Mouse (Mus musculus) gastrocnemius, adult 8-10 months (tissue): Measurements from ENCODE around the gene Crp. TPM values are rescaled to one million over a fixed set of nuclear protein-coding genes. Genes with fewer than 3 reads are reported as not detected.

Experiments
- DNase-seq, 2 experiments: peaks; one replicate each; pipeline ENCODE4 v3.0.0; 2022; ENCODE audit warnings: low spot score in 2 of 2
- total RNA-seq, 4 experiments: library from RNA; stranded (reverse); gene quantifications; 2 replicates each; pipeline ENCODE4 v1.2.4; 2022

Crp gene
- total RNA-seq: under 1 TPM in 2 of 4 experiments, not detected in 2; 0.15 to 0.22 TPM

DNA sequence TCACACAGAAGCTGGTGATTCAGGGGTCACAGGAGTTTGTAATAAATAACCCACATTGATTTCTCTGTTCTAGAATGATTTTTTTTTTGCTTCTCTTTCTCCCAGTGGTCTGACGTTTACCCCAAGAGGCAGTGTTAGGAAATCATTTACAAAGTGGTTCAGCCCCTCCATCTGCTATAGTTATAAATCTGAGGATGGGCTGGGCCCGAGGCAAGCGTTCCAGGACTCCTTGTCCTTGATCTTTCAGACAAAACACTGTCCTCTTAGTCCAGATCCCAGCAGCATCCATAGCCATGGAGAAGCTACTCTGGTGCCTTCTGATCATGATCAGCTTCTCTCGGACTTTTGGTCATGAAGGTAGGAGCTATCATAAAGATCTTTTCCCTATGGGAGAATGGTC lies at the start of gene Crp:
Gene Crp (plus strand): TSS at position 212 of the 400 bp plus-strand sequence.
- no peak for DNase-seq

DNA sequence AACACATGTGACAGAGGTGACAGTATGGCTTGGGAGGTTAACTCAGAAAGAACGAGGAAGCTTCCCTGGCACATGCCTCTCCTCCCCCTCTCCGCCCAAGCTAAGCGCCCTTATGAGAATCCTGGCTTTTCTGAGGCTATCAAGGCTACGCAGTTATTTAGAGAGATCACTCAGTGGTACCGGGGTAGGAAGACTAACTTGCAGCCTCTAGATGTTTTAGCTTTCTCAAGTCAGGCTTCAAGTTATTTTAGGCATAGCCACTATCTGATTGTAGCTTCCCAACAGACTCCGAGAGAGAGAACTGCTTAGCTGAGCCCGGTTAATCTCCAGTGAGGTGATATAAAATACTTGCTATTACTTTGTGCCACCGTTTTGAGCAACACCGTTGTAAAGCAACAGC lies 48.5 kb upstream of the Crp start:
- no peak for DNase-seq

DNA sequence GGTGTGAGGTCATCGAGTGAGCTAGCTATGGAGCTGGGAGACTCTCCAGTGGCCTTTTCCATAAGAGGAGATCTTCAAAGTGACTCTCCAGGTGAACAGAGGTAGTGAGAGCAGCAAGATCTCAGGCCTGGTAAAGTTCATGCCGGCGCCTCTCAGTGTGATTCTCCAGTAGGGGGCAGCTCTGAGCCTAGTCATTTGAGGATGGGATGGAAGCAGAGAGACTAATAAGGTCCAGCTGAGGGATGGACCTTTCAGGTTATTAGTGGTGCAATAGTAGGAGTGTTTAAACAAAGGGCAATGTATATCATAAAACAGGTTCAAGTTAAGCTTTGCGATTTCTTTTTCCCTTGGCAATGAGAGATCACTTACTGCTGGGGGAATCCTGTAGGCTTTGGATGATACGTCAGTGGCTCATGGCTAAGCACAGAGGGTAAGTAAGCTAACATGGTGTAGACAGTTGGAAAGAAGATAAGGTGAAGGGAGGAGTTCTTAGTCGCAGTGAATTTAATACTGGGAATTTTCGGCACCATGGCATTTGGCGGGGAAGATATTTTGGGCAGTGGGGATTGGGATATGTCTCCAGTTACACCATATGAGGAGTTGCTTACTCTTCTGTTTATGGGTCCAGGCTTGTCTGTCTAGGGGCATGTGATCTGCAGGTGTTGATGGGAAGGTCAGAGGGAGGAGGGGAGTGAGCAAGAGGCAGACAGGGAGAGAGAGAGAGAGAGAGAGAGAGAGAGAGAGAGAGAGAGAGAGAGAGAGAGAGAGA lies 47.2 kb upstream of the Crp start:
- peak; percentile 10 to 54 for DNase-seq

DNA sequence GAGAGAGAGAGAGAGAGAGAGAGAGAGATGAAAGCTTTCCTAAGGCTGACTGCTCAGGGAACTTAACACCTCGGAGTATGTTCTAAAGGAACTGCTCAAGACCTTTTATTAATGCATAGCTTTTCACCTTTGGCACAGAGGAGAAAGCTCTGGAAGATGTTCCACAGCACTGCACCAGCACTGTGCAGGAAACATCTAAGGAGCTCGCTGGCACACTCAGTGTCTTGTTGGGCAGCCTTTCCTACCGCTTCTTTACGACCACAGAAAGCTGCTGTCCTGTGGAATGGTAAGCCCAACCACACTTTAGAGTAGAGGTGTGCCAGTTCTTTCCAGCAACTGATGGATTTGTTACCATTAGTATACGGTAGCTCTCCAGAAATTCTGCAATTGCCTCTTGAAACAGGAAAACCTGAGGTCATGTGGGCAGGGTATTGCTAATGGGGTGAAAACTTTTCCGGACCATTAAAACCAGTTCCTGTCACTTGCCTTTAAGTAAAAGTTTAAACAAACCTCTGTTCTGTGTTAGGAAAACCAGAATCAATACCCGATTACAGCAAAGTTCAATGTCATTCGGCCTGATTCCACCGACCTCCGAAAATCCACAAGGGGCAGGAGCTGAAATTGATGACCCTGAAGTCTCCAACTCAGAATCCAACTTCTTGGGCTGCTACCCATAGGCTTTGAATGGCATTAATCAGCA lies 46.4 kb upstream of the Crp start:
- DNase-seq: no peak

GRCm38 (mm10) chr1:172652040-172652662 lies 45.7 kb upstream of the Crp start:
- DNase-seq: no peak

DNA sequence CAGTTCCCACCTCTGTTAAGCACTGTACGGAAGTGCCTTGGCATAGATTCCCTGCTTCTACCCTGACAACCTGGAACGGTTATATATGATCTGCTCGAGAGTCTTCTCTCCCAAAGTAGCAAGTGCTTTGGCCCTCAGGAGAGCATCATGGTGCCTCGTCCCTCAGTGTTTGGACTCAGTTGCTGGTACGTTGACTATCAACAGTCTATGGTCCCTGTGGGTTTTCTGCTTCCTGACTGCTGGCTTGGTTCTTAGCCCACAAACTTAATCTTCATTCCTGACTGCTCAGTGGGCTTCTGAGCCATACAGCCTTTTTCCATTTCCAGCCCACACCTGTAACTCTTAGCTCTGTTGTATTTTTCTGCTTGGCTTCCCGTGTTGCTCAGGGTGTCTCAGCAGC lies 44.0 kb upstream of the Crp start:
- no peak for DNase-seq

DNA sequence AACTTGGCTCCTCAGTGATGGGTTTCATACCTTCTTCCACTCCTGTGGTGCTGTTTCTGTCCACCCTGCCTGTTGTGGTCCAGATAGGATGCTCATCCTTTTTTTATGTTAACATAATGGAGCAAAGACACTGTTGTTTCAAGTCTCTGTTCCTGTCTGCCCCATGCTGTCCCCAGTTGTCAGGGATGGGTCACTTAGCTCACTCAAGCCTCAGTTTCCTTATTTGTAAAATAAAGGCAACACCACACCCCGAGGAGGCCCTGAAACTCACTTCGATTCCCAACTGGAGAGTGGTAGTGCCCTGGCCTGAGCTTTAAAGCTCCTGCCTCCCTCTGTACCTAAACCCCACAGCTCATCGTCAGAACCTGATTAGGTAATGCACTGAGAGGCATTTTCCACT lies 40.6 kb upstream of the Crp start:
- no peak for DNase-seq

GRCm38 (mm10) chr1:172659688-172660087 lies 38.2 kb upstream of the Crp start:
- no peak for DNase-seq

- no peak for DNase-seq
Measured at GRCm38 (mm10) chr1:172665457-172665856, 32.4 kb upstream of the Crp start.

GRCm38 (mm10) chr1:172667597-172667996 lies 30.3 kb upstream of the Crp start:
- no peak for DNase-seq

- DNase-seq: no peak
Measured at GRCm38 (mm10) chr1:172670716-172671115, 27.1 kb upstream of the Crp start.

DNA sequence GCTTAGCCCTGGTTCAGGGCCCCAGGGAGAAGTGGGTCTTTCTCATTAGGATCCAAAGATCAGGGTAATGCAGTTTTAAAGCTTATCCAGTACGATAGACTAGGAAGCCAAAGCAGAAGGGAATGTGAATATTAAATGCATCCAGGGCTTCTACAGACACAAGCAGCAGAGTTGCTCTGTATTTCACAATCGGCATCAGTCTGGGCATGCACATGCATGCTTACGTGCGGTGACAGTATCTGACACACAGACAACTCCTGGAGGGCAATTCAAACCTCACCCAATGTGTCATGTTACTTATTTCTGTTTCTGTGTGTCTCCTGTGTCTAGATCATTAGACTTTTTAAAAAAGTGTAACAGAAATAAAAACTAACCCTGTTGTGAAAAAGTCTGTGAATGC lies 17.1 kb upstream of the Crp start:
- DNase-seq: no peak

DNA sequence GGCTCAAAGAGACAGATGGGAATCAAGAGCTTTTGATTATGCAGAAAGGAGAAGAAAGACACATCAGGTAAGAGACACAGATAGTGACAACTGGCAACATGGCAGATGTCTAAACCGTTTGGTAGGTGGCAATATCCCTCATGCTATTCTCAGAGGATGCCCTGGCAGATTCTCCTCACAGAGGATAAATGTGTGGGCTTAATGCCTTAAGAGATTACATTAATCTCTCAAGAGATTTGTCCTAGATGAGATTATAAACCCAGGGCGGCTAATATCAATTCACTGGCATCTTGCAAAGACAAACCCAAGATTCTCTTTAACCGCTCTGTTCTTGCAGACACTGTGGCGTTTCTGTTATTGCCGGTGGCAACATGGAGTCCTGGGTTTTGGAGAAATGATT lies 14.3 kb upstream of the Crp start:
- no peak for DNase-seq

GRCm38 (mm10) chr1:172683957-172684356 lies 13.9 kb upstream of the Crp start:
- no peak for DNase-seq

GRCm38 (mm10) chr1:172685178-172685577 lies 12.7 kb upstream of the Crp start:
- no peak for DNase-seq

DNA sequence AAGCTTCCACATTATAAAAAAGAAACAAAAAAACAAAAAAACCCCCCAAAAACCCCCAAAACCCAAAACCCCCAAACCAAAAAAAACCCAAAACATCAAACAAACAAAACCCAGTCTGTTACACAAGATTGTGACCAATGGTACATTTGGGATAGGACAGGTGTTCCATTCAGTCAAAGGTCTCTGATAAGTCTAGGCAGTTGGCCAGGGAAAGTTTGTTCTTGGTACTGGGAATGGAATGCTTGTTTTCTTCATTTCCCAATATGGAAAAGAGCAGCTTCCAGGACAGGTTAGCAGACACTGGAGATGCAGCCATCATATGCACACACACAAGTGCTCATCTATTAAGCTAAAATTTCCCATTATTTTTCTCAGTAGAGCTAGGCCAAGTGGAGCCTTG lies 433 bp upstream of the Crp start:
- no peak for DNase-seq

- no peak for DNase-seq
Measured at GRCm38 (mm10) chr1:172700814-172701213, 3.0 kb downstream of the Crp start.

DNA sequence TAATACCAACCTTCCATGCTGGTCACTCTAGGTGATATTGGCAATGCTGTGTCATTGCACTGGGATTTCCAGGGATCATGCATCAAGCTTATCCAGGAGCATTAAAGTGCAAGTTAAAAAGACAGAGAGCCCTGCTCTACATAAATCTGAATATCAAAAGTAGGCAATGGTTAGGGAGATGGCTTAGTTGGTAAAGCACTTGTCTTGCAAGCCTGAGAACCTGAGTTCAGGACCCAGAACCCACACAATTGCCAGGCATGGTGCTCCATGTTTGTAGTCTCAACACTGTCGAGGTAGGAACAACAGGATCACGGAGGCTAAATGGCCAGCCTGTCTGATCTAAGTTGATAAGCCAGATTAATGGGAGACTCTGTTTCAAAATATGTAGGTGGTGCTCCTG lies 3.5 kb downstream of the Crp start:
- no peak for DNase-seq

- DNase-seq: no peak
Measured at GRCm38 (mm10) chr1:172701901-172702300, 4.0 kb downstream of the Crp start.

DNA sequence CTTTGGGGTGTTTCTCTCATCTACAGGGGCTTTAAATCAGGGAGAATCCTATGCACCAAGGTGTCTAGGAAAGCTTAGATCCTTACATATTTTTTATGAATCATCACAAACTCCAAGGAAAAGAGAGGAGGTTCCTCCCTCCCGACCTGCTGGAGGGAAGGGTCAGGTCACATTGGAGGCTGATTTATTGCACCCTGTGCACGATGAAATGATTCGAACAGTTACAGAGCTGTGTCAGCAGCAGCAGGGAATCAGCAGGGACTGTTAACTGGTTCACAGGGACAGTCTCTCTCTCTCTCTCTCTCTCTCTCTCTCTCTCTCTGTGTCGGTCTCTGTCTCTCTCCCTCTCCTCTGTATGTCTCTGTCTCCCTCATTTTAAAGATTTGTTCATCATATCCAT lies 6.9 kb downstream of the Crp start:
- no peak for DNase-seq

DNA sequence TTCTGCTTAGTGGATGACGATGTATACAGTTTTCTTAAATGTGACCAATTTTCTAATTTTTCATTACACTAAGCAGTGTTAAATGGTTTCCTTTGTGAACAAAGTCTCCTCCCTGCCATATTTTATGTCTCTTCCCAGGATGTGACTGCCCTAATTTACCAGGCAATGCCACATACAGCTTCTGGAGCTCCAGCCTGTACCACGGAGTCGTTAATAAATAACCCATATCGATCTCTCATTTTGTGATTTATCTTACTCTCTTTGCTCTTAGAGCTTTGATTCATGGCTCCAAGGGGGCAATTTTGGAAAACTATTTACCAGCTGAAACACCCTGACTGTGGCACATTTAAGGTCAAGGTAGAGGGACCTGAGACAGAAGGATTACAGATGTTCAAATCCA lies 8.4 kb downstream of the Crp start:
- no peak for DNase-seq

DNA sequence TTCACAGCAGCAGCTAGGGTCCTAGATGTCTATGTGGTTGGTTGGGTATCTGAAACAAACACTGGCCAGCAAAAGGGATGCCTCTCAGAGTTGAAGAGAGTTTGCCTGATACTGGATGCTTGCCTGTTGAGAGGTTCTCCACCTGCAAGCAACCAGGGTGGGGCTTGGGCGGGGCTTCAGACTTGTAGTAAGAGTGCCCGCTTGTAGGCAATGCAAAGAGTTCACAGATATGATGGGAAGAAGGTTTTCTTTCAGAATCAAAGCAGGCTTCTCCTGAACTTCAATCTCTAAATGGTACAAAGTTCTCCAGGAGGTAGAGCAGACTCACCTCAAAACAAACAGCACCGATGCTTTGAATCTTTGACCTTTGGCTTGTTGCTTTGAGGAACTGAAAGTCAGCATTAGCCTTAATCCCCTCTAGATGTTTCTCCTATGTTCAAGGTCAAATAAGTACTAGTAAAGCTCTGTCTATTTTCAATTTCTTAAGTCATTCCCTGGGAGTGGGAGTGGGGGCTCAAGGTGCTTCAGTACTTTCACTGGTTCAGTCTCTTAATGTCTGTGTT lies 12.0 kb downstream of the Crp start:
- DNase-seq: no peak
